Mouse (Mus musculus) Muller cell, postnatal 12 days (primary cell): ENCODE measurements around the gene Xpo1.
"Not testable (repeated sequence)": the region's sequence is repeated elsewhere in the genome, so short reads cannot be mapped to it uniquely, and the experiment has no call there.

Experiments
- DNase-seq: peaks from one replicate; pipeline ENCODE4 v3.0.0-alpha.2; 2015; ENCODE audit errors: inconsistent ontology term

Gene Xpo1

GRCm38 (mm10) chr11:23298301-23298700 lies 42.5 kb downstream of the Xpo1 start:
- DNase-seq: no peak

- no peak for DNase-seq
Observed at GRCm38 (mm10) chr11:23299910-23300309, 44.1 kb downstream of the Xpo1 start.

DNA sequence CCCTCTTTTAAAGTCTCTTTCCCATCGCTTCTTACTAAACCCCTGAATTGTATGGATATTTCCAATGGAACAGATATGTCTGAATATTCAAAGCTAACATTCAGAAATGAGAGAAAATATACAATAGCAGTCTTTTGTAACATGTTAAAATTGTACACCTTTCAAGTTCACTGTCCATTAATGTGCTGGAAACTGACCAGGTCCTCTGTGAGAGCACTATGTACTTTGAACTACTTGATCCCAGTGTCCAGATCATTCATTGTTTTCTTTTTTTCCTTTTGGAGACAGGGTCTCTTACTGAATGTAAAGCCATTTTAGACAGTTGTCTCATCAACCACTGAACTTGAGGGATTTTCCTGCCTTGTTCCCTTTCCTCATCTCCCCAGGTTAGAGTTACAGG lies 47.3 kb downstream of the Xpo1 start:
- DNase-seq: no peak

DNA sequence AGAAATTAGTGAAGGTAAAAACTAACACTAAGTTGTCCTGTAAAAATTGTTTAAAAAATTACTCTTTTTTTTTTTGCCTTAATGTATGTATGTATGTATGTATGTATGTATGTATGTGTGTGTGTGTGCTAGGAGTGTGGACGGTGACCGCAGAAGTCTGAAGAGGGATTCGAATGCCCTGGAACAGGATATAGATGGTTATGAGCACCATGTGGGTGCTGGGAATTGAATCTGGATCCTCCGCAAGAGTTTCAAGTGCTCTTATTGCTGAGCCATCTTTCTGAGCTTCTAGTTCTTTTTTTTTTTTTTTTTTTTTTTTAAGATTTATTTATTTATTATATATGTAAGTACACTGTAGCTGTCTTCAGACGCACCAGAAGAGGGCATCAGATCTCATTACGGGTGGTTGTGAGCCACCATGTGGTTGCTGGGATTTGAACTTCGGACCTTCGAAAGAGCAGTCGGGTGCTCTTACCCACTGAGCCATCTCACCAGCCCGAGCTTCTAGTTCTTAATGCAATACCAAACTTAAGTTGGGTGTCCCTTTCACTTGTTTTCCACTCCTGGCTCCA lies 49.3 kb downstream of the Xpo1 start:
- DNase-seq: not testable (repeated sequence)

DNA sequence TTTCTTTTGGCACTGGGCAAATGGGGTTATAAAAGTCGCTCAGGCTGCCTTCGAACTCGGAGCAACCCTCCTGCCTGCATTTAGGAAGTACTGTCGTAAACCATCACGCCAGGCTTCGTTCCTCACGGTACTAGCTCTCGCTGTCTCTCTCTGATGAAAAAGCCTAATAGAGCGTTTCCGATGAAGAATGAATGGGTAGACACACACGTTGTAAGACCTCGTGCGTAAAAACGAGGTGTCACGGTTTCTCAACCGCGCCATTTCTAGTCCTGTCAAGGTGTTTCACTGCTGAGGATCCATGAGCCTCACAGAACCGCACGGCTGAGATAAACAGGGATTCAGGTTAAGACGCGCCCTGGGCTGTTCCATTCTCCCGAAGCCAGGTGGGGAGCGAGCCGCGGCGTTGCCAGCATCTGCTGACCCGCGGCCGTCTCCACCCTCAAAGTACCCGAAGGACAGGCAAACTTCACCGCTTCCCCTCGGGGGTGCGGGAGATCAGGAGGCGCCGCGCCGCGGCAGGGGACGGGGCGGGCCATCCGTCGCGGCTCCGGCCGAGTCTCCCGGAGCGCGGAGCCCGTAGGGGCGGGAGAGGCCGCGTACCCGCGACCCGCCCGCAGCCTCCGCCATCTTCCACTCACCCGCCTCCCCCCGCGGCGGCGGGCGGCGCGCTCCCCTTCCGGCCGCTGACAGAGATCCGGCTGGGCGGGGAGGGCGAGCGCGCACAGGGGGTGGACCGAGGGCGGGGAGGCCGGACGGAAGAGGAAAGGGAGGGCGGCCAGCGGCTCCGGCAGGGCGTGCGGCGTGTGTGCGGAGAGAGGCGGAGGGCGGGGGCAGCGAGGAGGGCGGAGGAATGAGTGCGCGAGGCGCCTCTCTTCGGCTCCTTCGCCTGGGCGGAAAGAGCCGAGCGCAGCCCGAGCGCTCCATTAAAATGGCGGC lies 50.1 kb downstream of the Xpo1 start:
- DNase-seq: peak; percentile 99

- DNase-seq: peak; percentile 82
Observed at GRCm38 (mm10) chr11:23306764-23307565, 51.1 kb downstream of the Xpo1 start, which contains the start of gene Usp34. Gene Usp34 (plus strand): TSS chr11:23306895.

DNA sequence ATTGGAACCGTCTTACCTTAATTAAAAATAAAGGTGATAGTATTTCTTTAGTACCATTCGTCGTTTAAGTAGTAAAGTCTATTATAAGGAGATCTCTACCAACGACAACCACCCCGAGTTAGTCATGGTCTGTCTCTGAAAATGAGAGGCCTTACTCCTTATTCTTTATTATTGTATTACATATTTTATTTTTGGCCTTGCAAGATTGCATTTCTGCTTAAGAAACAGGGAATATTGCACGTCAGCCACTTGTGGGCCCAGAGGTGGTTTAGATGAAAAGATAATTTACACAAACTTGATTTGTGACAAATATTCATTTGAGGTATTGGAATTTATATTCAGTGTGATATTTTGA lies 51.7 kb downstream of the Xpo1 start:
- no peak for DNase-seq

DNA sequence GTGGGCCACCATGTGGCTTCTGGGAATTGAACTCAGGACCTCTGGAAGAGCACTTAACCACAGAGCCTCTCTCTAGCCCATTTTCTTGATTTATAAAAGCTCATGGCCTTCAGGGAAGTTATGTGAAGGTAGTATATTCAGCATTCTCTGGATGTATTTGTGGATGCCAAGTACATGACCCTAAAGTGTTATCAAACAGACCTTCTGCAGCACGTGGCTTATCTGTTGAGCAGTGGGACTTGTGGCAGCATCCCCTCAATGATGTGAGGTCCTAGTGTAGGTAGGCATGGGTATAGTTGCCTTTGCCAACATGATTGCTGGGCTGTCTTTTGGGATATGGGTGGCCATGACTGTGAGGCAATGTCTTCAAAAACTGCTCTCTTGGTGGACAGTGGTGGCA lies 57.7 kb downstream of the Xpo1 start:
- no peak for DNase-seq

DNA sequence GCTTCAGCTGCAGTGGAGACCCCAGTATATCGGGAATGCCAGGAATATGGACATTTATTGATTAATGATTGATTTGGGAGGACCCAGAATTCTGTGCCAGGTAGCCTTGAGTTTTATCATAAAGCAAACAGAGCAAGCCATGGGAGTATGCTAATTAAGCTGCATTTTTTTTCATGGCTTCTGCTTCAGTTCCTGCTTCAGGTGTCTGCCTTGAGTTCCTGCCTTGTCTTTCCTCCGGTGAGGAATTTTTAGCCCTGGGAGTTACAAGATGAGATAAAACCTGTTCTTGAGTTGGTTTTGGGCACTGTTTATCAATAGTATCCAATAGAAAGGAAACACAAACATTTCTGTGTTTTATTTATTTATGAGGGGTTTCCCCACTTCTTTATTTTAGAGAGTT lies 73.6 kb downstream of the Xpo1 start:
- DNase-seq: no peak

DNA sequence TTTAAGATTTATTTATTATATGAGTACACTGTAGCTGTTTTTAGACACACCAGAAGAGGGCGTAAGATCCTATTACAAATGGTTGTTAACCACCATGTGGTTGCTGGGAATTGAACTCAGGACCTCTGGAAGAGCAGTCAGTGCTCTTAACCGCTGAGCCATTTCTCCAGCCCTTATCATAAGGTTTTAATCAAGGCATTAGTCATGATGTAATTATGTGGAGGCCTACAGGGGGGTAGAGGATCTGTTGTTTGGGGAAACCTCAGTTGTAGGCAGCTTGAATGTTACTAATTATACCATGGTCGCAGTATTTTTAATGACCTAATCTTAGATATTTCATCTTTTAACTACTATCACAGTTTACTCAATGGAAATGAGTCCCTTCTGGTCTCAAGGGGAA lies 76.3 kb downstream of the Xpo1 start:
- peak; percentile 12 for DNase-seq

GRCm38 (mm10) chr11:23335160-23335559 lies 79.3 kb downstream of the Xpo1 start:
- no peak for DNase-seq
